In genomic region chr2:80384447-80384846, GRCm38 (mm10) we compare ENCODE assay signal across 29 mouse cellular contexts.
DNase-seq lines count a peak whose midpoint lies in the region; ATAC-seq and TF ChIP-seq lines count a peak whose summit lies in the region.
"Had no signal": no experiment of that assay in that cellular context is flagged by ENCODE, and none has a peak within 500 bp of the region (broad histone marks: within the 10 kb centered on the region; RNA-seq: fewer than 3 reads in every experiment).

No protein-coding gene starts in this region.

- DNase-seq in kidney, postnatal 0 days (ENCODE audit: low spot score) = peak; percentile 38
- no peak for DNase-seq in kidney, adult 18-20 months
- DNase-seq in MEL (ENCODE audit: low read depth, low spot score) = peak; percentile 8
- DNase-seq in adrenal gland, postnatal 25 days = peak; percentile 16
- no peak for DNase-seq in cerebellum, adult 18-20 months
- DNase-seq: cerebellum, adult 9-10 months; gastrocnemius, postnatal 14 days; heart, postnatal 4 days; left cerebral cortex, postnatal 4 days; lung, embryonic 14.5 days; lung, postnatal 36 days; retina, postnatal 1 day; right cerebral cortex, postnatal 25 days; thymus, postnatal 14 days had no signal

- TF ChIP-seq POLR2A in MEL (IDR thresholded peaks at IDR 0.05; ENCODE audit: control insufficient read depth in 1 of 2, insufficient read depth in 1 of 2, low read depth in 1 of 2, low read length in 2 of 2, poor library complexity in 1 of 2) = no peak

- no peak for TF ChIP-seq CTCF in kidney, postnatal 0 days (IDR thresholded peaks at IDR 0.05; ENCODE audit: low read depth)
- no peak for TF ChIP-seq CTCF in MEL (IDR thresholded peaks at IDR 0.05 in 2 of 3, conservative IDR thresholded peaks at IDR 0.05 in 1 of 3; ENCODE audit: control insufficient read depth in 1 of 3, insufficient read depth in 1 of 3, low read depth in 2 of 3, low read length in 3 of 3, poor library complexity in 1 of 3, severe bottlenecking in 1 of 3)

- no peaks in the 10 kb centered on the region for H3K9me3 ChIP-seq in kidney, postnatal 0 days (replicated peaks; ENCODE audit: low read length)
- H3K9me3 ChIP-seq in MEL (replicated peaks; ENCODE audit: insufficient read depth, low read length) = no peaks in the 10 kb centered on the region
- H3K9me3 ChIP-seq in forebrain, embryonic 12.5 days = no peaks in the 10 kb centered on the region
- H3K9me3 ChIP-seq: embryonic facial prominence, embryonic 15.5 days; forebrain, embryonic 15.5 days; heart, embryonic 15.5 days; kidney, embryonic 15.5 days; limb, embryonic 15.5 days; midbrain, embryonic 15.5 days; neural tube, embryonic 13.5 days had no signal

- H3K27ac ChIP-seq in kidney, postnatal 0 days = no peak overlapping the region
- H3K27ac ChIP-seq in MEL (ENCODE audit: control insufficient read depth, low read depth, low read length) = no peak overlapping the region
- H3K27ac ChIP-seq in forebrain, embryonic 12.5 days = no peak overlapping the region
- H3K27ac ChIP-seq: embryonic facial prominence, embryonic 15.5 days; forebrain, embryonic 15.5 days; heart, adult 2 months; heart, embryonic 15.5 days; hindbrain, postnatal 0 days; kidney, embryonic 15.5 days; limb, embryonic 15.5 days; liver, embryonic 14.5 days; midbrain, embryonic 15.5 days; neural tube, embryonic 13.5 days had no signal

- no peak for TF ChIP-seq EP300 in MEL (IDR thresholded peaks at IDR 0.05; ENCODE audit: low read depth in 1 of 2, low read length in 2 of 2)

- no peaks in the 10 kb centered on the region for H3K79me2 ChIP-seq in MEL (ENCODE audit: control insufficient read depth, insufficient read depth, low read length, poor library complexity)

- H3K36me3 ChIP-seq in kidney, postnatal 0 days (ENCODE audit: insufficient read depth, low read length) = no peaks in the 10 kb centered on the region
- no peaks in the 10 kb centered on the region for H3K36me3 ChIP-seq in MEL (ENCODE audit: control insufficient read depth in 1 of 2, insufficient read depth in 2 of 2, low read length in 2 of 2)
- H3K36me3 ChIP-seq in forebrain, embryonic 12.5 days (replicated peaks) = no peaks in the 10 kb centered on the region
- H3K36me3 ChIP-seq: embryonic facial prominence, embryonic 15.5 days; forebrain, embryonic 15.5 days; heart, embryonic 15.5 days; kidney, embryonic 15.5 days; limb, embryonic 15.5 days; midbrain, embryonic 15.5 days; neural tube, embryonic 13.5 days had no signal

- no peak overlapping the region for H3K4me2 ChIP-seq in kidney, postnatal 0 days (ENCODE audit: low read length)
- H3K4me2 ChIP-seq in forebrain, embryonic 12.5 days = no peak overlapping the region
- H3K4me2 ChIP-seq: embryonic facial prominence, embryonic 15.5 days; forebrain, embryonic 15.5 days; heart, embryonic 15.5 days; kidney, embryonic 15.5 days; limb, embryonic 15.5 days; lung, embryonic 14.5 days; midbrain, embryonic 15.5 days; neural tube, embryonic 13.5 days had no signal

- H3K4me1 ChIP-seq in kidney, postnatal 0 days (replicated peaks; ENCODE audit: insufficient read depth, low read length) = no peaks in the 10 kb centered on the region
- no peaks in the 10 kb centered on the region for H3K4me1 ChIP-seq in MEL (ENCODE audit: control insufficient read depth in 1 of 2, insufficient read depth in 2 of 2, low read length in 2 of 2)
- H3K4me1 ChIP-seq in forebrain, embryonic 12.5 days = no peaks in the 10 kb centered on the region
- H3K4me1 ChIP-seq: embryonic facial prominence, embryonic 15.5 days; forebrain, embryonic 15.5 days; midbrain, embryonic 15.5 days; neural tube, embryonic 13.5 days had no signal

- 20% methylated on average over 4 of the region's 4 CpGs for WGBS in kidney, postnatal 0 days
- 87% methylated on average over 4 of the region's 4 CpGs for WGBS in forebrain, embryonic 12.5 days

- no peak for ATAC-seq in kidney, postnatal 0 days (replicated peaks; ENCODE audit: low FRiP score, low read depth)
- no peak for ATAC-seq in megakaryocyte, adult 5-6 weeks (ENCODE audit: poor library complexity, severe bottlenecking)
- no peak for ATAC-seq in forebrain, embryonic 12.5 days (ENCODE audit: low FRiP score)
- ATAC-seq: activated CD4-positive, CD25-positive, alpha-beta regulatory T cell, adult 4 months; CD4-positive, CD25-positive, alpha-beta regulatory T cell, adult 4 months; forebrain, embryonic 15.5 days; hindbrain, postnatal 0 days; intestine, embryonic 16.5 days; midbrain, embryonic 15.5 days had no signal

- H3K4me3 ChIP-seq in kidney, postnatal 0 days (replicated peaks; ENCODE audit: low read depth, low read length) = no peak overlapping the region
- no peak overlapping the region for H3K4me3 ChIP-seq in MEL (ENCODE audit: control insufficient read depth in 1 of 2, insufficient read depth in 1 of 2, low read depth in 2 of 2, low read length in 2 of 2)
- no peak overlapping the region for H3K4me3 ChIP-seq in forebrain, embryonic 12.5 days (replicated peaks)
- H3K4me3 ChIP-seq: embryonic facial prominence, embryonic 15.5 days; forebrain, embryonic 15.5 days; heart, adult 2 months; heart, embryonic 15.5 days; kidney, embryonic 15.5 days; limb, embryonic 15.5 days; midbrain, embryonic 15.5 days; neural tube, embryonic 13.5 days had no signal

- H3K9ac ChIP-seq in kidney, postnatal 0 days (ENCODE audit: low read depth, low read length) = no peak overlapping the region
- no peak overlapping the region for H3K9ac ChIP-seq in MEL (ENCODE audit: control insufficient read depth, low read depth, low read length, poor library complexity, severe bottlenecking)
- H3K9ac ChIP-seq in forebrain, embryonic 12.5 days = no peak overlapping the region
- H3K9ac ChIP-seq: embryonic facial prominence, embryonic 15.5 days; forebrain, embryonic 15.5 days; heart, embryonic 15.5 days; kidney, embryonic 15.5 days; limb, embryonic 15.5 days; liver, embryonic 14.5 days; lung, embryonic 14.5 days; midbrain, embryonic 15.5 days; neural tube, embryonic 13.5 days had no signal

- TF ChIP-seq RAD21 in MEL (IDR thresholded peaks at IDR 0.05; ENCODE audit: low read depth, low read length) = no peak

- no peaks in the 10 kb centered on the region for H3K27me3 ChIP-seq in kidney, postnatal 0 days (ENCODE audit: insufficient read depth, low read length)
- peaks cover 0 to 4% of the 10 kb centered on the region in 2 experiments; a peak in 3 of 4 replicates for H3K27me3 ChIP-seq in MEL (ENCODE audit: control insufficient read depth in 1 of 2, insufficient read depth in 2 of 2, low read length in 2 of 2)
- H3K27me3 ChIP-seq in forebrain, embryonic 12.5 days = no peaks in the 10 kb centered on the region; the same call in 1 of the 2 replicates
- H3K27me3 ChIP-seq: embryonic facial prominence, embryonic 15.5 days; forebrain, embryonic 15.5 days; heart, embryonic 15.5 days; kidney, embryonic 15.5 days; limb, embryonic 15.5 days; midbrain, embryonic 15.5 days had no signal

TF ChIP-seq in MEL, 35 proteins besides CTCF, POLR2A, EP300 and RAD21:
- no peak for TF ChIP-seq MEF2A (IDR thresholded peaks at IDR 0.05; ENCODE audit: extremely low read depth, insufficient replicate concordance, low read depth, low read length, poor library complexity, severe bottlenecking)
- TF ChIP-seq MYB (IDR thresholded peaks at IDR 0.05; ENCODE audit: low read depth, low read length) = no peak
- no peak for TF ChIP-seq ELF1 (IDR thresholded peaks at IDR 0.05; ENCODE audit: low read depth, low read length)
- TF ChIP-seq SIN3A (IDR thresholded peaks at IDR 0.05; ENCODE audit: low read length) = no peak
- no peak for TF ChIP-seq JUND (IDR thresholded peaks at IDR 0.05; ENCODE audit: low read depth, low read length)
- no peak for TF ChIP-seq MAFK (IDR thresholded peaks at IDR 0.05; ENCODE audit: borderline replicate concordance, low read depth, low read length)
- no peak for TF ChIP-seq ZKSCAN1 (IDR thresholded peaks at IDR 0.05; ENCODE audit: low read depth, low read length)
- no peak for TF ChIP-seq RCOR1 (IDR thresholded peaks at IDR 0.05; ENCODE audit: low read depth, low read length)
- no peak for TF ChIP-seq KAT2A (conservative IDR thresholded peaks at IDR 0.05; ENCODE audit: low read depth, low read length)
- no peak for TF ChIP-seq UBTF (IDR thresholded peaks at IDR 0.05; ENCODE audit: borderline replicate concordance, insufficient read depth, low read depth, low read length)
- TF ChIP-seq CHD1 (IDR thresholded peaks at IDR 0.05; ENCODE audit: low read depth, low read length) = no peak
- TF ChIP-seq MAZ (IDR thresholded peaks at IDR 0.05; ENCODE audit: low read depth, low read length) = no peak
- TF ChIP-seq NRF1 (IDR thresholded peaks at IDR 0.05; ENCODE audit: insufficient read depth, low read depth, low read length, poor library complexity, severe bottlenecking) = no peak
- TF ChIP-seq GABPA (IDR thresholded peaks at IDR 0.05; ENCODE audit: low read depth, low read length) = no peak
- no peak for TF ChIP-seq ETS1 (IDR thresholded peaks at IDR 0.05; ENCODE audit: low read depth, low read length)
- no peak for TF ChIP-seq MXI1 (IDR thresholded peaks at IDR 0.05; ENCODE audit: low read depth, low read length)
- TF ChIP-seq ZC3H11A (IDR thresholded peaks at IDR 0.05; ENCODE audit: low read depth, low read length) = no peak
- TF ChIP-seq TCF12 (IDR thresholded peaks at IDR 0.05; ENCODE audit: low read depth, low read length) = no peak

Comparison
In these comparisons a context has a peak if more than half of its experiments do, and no peak if none do; other contexts are left out.
1. DNase-seq: peak in kidney, postnatal 0 days (single experiment), MEL (single experiment) and adrenal gland, postnatal 25 days (single experiment); none in kidney, adult 18-20 months (single experiment) and cerebellum, adult 18-20 months (0 of 2).